Mouse (Mus musculus): ENCODE data around the gene Rabepk. TPM values are rescaled to one million over a fixed set of nuclear protein-coding genes. Genes with fewer than 3 reads are reported as not detected.
"Not testable (repeated sequence)": the region's sequence is repeated elsewhere in the genome, so short reads cannot be mapped to it uniquely, and the experiment has no call there.

Rabepk gene
- total RNA-seq, 1 experiment from 2014 or later: 16.6 TPM

- peak; percentile 21; the same call in 1 of the 2 replicates for ATAC-seq (ENCODE audit: extremely low read depth, insufficient number of reproducible peaks, low FRiP score, poor library complexity, severe bottlenecking)
Measured at GRCm38 (mm10) chr2:34772252-34773235, 27.2 kb downstream of the Rabepk start.

- peak; percentile 94 for ATAC-seq (ENCODE audit: extremely low read depth, insufficient number of reproducible peaks, low FRiP score, poor library complexity, severe bottlenecking)
Measured at GRCm38 (mm10) chr2:34771368-34772226, 28.1 kb downstream of the Rabepk start, which contains the start of gene Hspa5. TSS of gene Hspa5 (plus strand) at chr2:34771970.

GRCm38 (mm10) chr2:34770951-34771350 is 28.8 kb downstream of the Rabepk start:
- ATAC-seq (ENCODE audit: extremely low read depth, insufficient number of reproducible peaks, low FRiP score, poor library complexity, severe bottlenecking): no peak

GRCm38 (mm10) chr2:34770049-34770448 is 29.7 kb downstream of the Rabepk start:
- ATAC-seq (ENCODE audit: extremely low read depth, insufficient number of reproducible peaks, low FRiP score, poor library complexity, severe bottlenecking): no peak

- ATAC-seq (ENCODE audit: extremely low read depth, insufficient number of reproducible peaks, low FRiP score, poor library complexity, severe bottlenecking): no peak
Measured at GRCm38 (mm10) chr2:34764801-34765200, 34.9 kb downstream of the Rabepk start.

- ATAC-seq (ENCODE audit: extremely low read depth, insufficient number of reproducible peaks, low FRiP score, poor library complexity, severe bottlenecking): no peak
Measured at GRCm38 (mm10) chr2:34762872-34763271, 36.8 kb downstream of the Rabepk start.

GRCm38 (mm10) chr2:34762174-34762573 is 37.5 kb downstream of the Rabepk start:
- no peak for ATAC-seq (ENCODE audit: extremely low read depth, insufficient number of reproducible peaks, low FRiP score, poor library complexity, severe bottlenecking)

GRCm38 (mm10) chr2:34761272-34761671 is 38.4 kb downstream of the Rabepk start:
- not testable (repeated sequence) for ATAC-seq (ENCODE audit: extremely low read depth, insufficient number of reproducible peaks, low FRiP score, poor library complexity, severe bottlenecking)

GRCm38 (mm10) chr2:34757341-34757740 is 42.4 kb downstream of the Rabepk start:
- ATAC-seq (ENCODE audit: extremely low read depth, insufficient number of reproducible peaks, low FRiP score, poor library complexity, severe bottlenecking): no peak

- ATAC-seq (ENCODE audit: extremely low read depth, insufficient number of reproducible peaks, low FRiP score, poor library complexity, severe bottlenecking): no peak
Measured at GRCm38 (mm10) chr2:34754551-34755358, 45.0 kb downstream of the Rabepk start, which contains the start of gene Gapvd1. TSS of gene Gapvd1 (minus strand) at chr2:34755232.

- ATAC-seq (ENCODE audit: extremely low read depth, insufficient number of reproducible peaks, low FRiP score, poor library complexity, severe bottlenecking): peak; percentile 78
Measured at GRCm38 (mm10) chr2:34753811-34754550, 45.7 kb downstream of the Rabepk start.

GRCm38 (mm10) chr2:34750245-34750644 is 49.5 kb downstream of the Rabepk start:
- no peak for ATAC-seq (ENCODE audit: extremely low read depth, insufficient number of reproducible peaks, low FRiP score, poor library complexity, severe bottlenecking)

- no peak for ATAC-seq (ENCODE audit: extremely low read depth, insufficient number of reproducible peaks, low FRiP score, poor library complexity, severe bottlenecking)
Measured at GRCm38 (mm10) chr2:34748479-34748878, 51.2 kb downstream of the Rabepk start.

- no peak for ATAC-seq (ENCODE audit: extremely low read depth, insufficient number of reproducible peaks, low FRiP score, poor library complexity, severe bottlenecking)
Measured at GRCm38 (mm10) chr2:34745673-34746072, 54.0 kb downstream of the Rabepk start.

GRCm38 (mm10) chr2:34744476-34744875 is 55.2 kb downstream of the Rabepk start:
- no peak for ATAC-seq (ENCODE audit: extremely low read depth, insufficient number of reproducible peaks, low FRiP score, poor library complexity, severe bottlenecking)

GRCm38 (mm10) chr2:34742675-34743074 is 57.0 kb downstream of the Rabepk start:
- no peak for ATAC-seq (ENCODE audit: extremely low read depth, insufficient number of reproducible peaks, low FRiP score, poor library complexity, severe bottlenecking)

GRCm38 (mm10) chr2:34741390-34742159 is 58.1 kb downstream of the Rabepk start:
- ATAC-seq (ENCODE audit: extremely low read depth, insufficient number of reproducible peaks, low FRiP score, poor library complexity, severe bottlenecking): no peak

Data from neutrophil, adult 5-6 weeks (primary cell).